Mouse (Mus musculus) adrenal gland, adult 10 weeks (tissue): ENCODE results near the gene Slc45a2. TPM values are rescaled to one million over a fixed set of nuclear protein-coding genes. Genes with fewer than 3 reads are reported as not detected.

Experiments
- polyA plus RNA-seq: library from polyadenylated mRNA; stranded (reverse); fragments of 350-450 nt; fragmentation: Illumina TruSeq; extraction: RNeasy Lipid Tissue Mini Kit (QIAGEN cat#74804); gene quantifications from one replicate; pipeline ENCODE4 v1.2.3, GENCODE M21; 2014; ENCODE audit warnings: low read depth, low replicate concordance

Slc45a2 gene
- not detected for polyA plus RNA-seq

DNA sequence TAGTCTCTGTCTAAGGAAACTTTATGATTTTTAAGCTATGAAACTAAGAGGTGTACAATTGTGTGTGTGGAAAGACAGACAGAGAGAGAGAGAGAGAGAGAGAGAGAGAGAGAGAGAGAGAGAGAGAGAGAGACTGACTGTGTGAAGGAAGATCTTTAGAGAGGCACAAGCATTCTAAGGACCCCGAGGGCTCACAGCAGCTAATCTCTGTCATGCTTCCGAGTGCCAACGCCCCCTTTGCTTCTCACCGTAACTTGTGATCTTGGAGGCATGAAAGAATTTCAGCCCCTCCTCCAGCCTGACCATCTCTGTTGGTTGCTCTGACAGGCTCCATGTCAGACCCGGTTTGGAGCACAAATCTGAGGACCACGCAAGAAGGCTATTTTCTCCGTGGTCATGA, at the start of gene Slc45a2:
Gene Slc45a2, plus strand, starts transcription at position 301 of the 400 bp plus-strand sequence.

DNA sequence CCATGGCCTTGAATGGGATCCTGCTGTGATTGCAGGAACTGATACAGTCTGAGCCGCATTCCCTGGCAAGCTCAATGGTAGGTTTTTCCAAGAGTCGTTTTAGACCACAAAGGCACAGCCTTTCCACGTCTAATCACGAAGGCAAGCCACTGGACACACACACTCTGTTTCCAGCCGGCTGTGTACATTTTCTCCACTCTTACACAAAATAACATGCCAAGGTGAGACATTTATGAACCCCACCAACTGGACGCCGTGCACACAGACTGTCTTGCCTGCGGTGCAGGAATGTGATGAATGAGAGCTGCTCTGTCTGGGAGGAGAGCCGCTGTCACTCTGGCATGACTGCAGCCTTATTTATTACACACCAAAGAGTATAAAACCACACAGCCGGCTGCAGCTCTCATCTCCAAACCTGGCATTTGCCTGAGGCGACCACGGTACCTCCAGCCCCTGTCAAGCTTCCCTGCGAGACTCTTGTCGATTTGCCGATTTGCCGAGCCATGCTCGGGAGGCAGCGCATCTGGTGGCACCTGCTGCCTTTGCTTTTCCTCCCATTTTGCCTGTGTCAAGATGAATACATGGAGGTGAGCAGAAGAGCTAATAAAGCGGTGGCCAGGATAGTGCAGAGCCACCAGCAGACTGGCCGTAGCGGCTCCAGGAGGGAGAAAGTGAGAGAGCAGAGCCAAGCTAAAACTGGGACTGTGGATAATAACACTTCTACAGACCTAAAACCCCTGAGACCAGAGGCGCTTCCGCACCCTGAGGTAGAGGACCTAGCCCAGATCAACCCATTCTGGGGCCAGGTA, 48.4 kb upstream of the Slc45a2 start, which contains the start of gene C1qtnf3:
Gene C1qtnf3, plus strand, starts transcription at position 382 of the 809 bp plus-strand sequence.

DNA sequence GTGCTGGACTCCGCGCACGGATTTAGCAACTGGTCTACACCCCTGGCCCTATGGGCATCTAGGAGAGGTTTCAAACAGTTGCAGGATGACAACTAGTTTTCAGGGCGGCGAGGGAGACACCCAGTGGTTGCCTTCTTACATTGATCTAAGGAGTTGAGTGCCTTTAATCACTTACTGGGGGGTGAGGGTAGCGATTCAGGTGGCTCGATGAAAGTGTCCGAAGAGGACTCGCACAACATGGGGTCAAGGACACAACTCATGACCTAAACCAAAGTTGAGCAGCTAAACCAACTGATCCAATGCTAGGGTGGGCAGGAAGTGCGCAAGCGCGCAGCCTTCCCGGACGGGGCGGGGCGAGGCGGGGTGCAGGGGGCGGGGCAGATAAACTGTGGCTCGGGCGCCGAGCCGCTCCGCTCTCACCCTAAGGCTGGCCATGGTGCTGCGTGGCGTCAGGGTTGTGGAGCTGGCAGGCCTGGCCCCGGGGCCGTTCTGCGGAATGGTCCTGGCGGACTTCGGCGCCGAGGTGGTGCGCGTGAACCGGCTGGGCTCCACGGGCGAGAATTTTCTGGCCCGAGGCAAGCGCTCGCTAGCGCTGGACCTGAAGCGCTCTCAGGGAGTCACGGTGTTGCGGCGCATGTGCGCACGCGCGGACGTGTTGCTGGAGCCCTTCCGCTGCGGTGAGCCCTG, 19.0 kb upstream of the Slc45a2 start, which contains the start of gene Amacr:
Gene Amacr, plus strand, starts transcription at position 380 of the 687 bp plus-strand sequence.

DNA sequence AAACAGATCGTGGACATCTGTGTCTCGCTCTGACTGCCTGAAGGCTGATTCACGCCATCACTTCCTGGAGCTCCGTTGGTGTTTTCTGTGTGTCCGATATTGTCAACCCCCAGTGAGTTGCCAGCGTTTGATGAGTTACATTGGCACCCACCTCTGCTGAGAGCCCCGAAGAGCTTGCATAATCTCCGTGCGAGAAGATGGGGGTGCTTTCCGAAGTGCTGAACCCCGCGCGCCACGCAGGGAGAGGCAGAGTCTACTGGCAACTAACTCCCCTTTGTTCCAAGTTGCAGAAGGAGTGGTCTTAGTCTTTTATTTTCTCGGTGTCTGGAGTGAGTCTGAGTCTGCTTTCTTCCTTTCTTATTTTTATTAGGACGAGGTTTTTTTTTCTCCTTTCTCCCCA, 37.2 kb downstream of the Slc45a2 start, which contains the start of gene Rxfp3:
Gene Rxfp3, minus strand, starts transcription at position 281 of the 400 bp plus-strand sequence.

DNA sequence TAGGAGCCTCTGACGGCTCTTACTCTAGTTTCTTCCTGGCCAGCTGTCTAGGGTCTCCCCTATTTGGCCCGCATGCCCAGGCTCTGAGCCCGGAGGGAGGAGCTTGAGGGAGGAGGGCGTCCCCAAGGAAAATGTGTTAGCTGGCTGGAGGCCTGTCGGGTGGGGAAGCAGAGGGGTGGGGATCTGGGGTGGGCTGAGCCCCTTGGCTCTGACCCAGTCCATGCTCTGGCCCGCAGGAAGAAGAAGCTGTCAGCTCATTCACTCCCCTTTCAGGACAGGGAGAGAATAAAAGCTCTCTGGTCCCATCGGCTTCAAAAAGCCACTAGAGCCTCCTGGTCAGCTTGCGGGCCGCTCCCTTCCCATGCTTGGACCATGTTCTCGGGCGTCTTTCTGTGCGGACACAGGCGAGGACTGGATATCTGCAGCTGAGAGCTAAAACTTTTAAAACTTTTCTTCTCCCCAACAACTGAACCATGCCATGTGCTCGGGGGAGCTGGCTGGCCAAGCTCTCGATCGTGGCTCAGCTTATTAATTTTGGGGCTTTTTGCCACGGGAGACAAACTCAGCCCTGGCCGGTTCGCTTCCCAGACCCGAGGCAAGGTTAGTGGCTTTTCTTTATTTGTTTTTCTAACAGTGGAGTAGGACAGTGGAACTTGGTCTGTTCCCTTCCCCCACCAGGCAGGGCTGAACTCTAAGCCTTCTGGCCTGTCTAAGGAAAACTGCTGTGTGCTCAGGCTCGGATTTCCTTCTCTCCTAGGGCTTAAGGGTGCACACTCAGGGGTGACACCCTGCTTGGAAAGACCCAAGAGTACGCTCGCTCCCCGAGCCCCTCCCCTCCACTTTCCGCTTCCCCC, 64.3 kb downstream of the Slc45a2 start, which contains the start of gene Adamts12:
Gene Adamts12, plus strand, starts transcription at position 233 of the 854 bp plus-strand sequence.

Other genes starting within 250 kb of the Slc45a2 start
- 2.3 TPM for gene C1qtnf3, start 48.4 kb upstream of the Slc45a2 start, polyA plus RNA-seq
- gene Amacr, start 19.0 kb upstream of the Slc45a2 start, polyA plus RNA-seq = 7.5 TPM
- not detected for gene Rxfp3, start 37.3 kb downstream of the Slc45a2 start, polyA plus RNA-seq
- 5.7 TPM for gene Adamts12, start 64.1 kb downstream of the Slc45a2 start, polyA plus RNA-seq